Mouse (Mus musculus) neural tube, embryonic 14.5 days (tissue): ENCODE data around the gene Olfr1084. TPM values are rescaled to one million over a fixed set of nuclear protein-coding genes. Genes with fewer than 3 reads are reported as not detected.
"Not testable (repeated sequence)": the region's sequence is repeated elsewhere in the genome, so short reads cannot be mapped to it uniquely, and the experiment has no call there.

Experiments used
- ATAC-seq: fragments of 200-750 bp; cut with Nextera tagmentation; 2 replicates; pipeline ENCODE4 v1.8.0; 2017; ENCODE audit warnings: low read depth, mild to moderate bottlenecking, moderate TSS enrichment, moderate library complexity
- H3K27ac ChIP-seq: fragments of 300-500 bp; sonication (generic); 2 replicates; pipeline ENCODE4 v1.5.1; 2014; ENCODE audit warnings: low read depth, mild to moderate bottlenecking, control low read depth, low read length, moderate library complexity, mixed read lengths
- H3K27me3 ChIP-seq: fragments of 300-500 bp; sonication (generic); 2 replicates; pipeline ENCODE4 v1.6.1; 2014; ENCODE audit warnings: low read length; ENCODE audit not compliant: control insufficient read depth, insufficient read depth
- H3K36me3 ChIP-seq: fragments of 300-500 bp; sonication (generic); 2 replicates; pipeline ENCODE4 v1.6.1; 2014; ENCODE audit warnings: low read length, mixed read lengths; ENCODE audit not compliant: control insufficient read depth, insufficient read depth
- H3K4me1 ChIP-seq: fragments of 300-500 bp; sonication (generic); 2 replicates; pipeline ENCODE4 v1.6.1; 2014; ENCODE audit warnings: low read length; ENCODE audit not compliant: control insufficient read depth, insufficient read depth
- H3K4me2 ChIP-seq: fragments of 300-500 bp; sonication (generic); 2 replicates; pipeline ENCODE4 v1.6.1; 2014; ENCODE audit warnings: mild to moderate bottlenecking, low read depth, low read length, control low read depth
- H3K4me3 ChIP-seq: fragments of 300-500 bp; sonication (generic); 2 replicates; pipeline ENCODE4 v1.5.1; 2014; ENCODE audit warnings: low read depth, low read length, control low read depth, mixed read lengths
- H3K9ac ChIP-seq: fragments of 300-500 bp; sonication (generic); replicated peaks from 2 replicates; pipeline ENCODE4 v1.6.1; 2014; ENCODE audit warnings: low read depth, mild to moderate bottlenecking, control low read depth, low read length, mixed read lengths
- H3K9me3 ChIP-seq: fragments of 300-500 bp; sonication (generic); 2 replicates; pipeline ENCODE4 v1.6.1; 2016; ENCODE audit warnings: low read length; ENCODE audit not compliant: control insufficient read depth
- WGBS: fragments of 180-500 bp; shearing (Covaris S2); extraction: QIAGEN DNeasy Blood & Tissue Kit; methylation state at CpG from one replicate; pipeline ENCODE4 v1.1.7; 2014; 5-methylcytosine and 5-hydroxymethylcytosine counted together
- polyA plus RNA-seq: library from polyadenylated mRNA; unstranded; fragments of >200 nt; fragmentation: Nextera tagmentation; extraction: Ambion mirVana; gene quantifications from 2 replicates; pipeline ENCODE4 v1.2.1, GENCODE M21; 2014

The Olfr1084 gene
- not detected in 2 replicates for polyA plus RNA-seq

DNA sequence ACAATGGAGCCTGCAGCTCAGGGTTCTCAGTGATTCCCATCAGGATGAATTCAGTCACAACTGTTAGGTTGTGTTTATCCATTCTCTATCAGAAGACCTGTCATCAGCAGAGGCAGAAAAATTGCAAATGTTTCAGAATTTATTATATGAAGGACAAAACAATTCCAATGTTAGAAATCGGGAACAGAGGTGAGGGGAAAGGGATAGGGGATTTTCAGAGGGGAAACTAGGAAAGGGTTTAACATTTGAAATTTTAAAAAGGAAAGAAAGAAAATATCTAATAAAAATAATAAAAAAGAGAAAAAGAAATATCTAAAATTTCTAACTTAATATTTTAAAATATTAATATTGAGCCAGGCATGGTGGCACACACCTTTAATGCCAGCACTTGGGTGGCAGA is at the start of gene Olfr1084:
Olfr1084 (minus strand) TSS at position 101 of the 400 bp plus-strand sequence.
- not testable (repeated sequence) for H3K4me3 ChIP-seq, H3K9ac ChIP-seq

DNA sequence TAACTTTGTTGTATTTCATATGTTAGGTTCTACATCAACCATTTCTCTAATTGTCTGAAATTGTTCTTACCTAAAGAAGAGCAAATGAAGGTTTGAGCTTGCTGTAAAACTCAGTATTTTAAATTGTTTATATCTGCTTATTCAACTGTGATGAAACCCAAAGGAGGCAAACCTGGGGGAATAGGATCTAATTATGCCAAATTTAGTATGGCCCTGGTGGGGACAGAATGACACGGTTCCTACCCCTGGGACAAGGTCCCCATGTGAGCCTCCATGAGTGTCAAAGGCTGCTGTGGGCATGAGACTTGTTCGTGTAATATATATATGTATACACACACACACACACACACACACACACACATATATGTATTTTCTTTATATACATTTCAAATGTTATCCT is 40.5 kb upstream of the Olfr1084 start, which contains the start of gene Olfr1086:
Olfr1086 (minus strand) TSS at position 101 of the 400 bp plus-strand sequence.
- no peaks in the 10 kb centered on the region for H3K4me1 ChIP-seq
- WGBS, result 71% methylated on average over 2 of the region's 2 CpGs

More for the DNA sequence above, at the start of gene Olfr1084:
- not testable (repeated sequence) for ATAC-seq, H3K27ac ChIP-seq, H3K27me3 ChIP-seq, H3K4me1 ChIP-seq, H3K9me3 ChIP-seq, H3K4me2 ChIP-seq, H3K36me3 ChIP-seq
- WGBS, result 88% methylated on average over 1 of the region's 1 CpGs

DNA sequence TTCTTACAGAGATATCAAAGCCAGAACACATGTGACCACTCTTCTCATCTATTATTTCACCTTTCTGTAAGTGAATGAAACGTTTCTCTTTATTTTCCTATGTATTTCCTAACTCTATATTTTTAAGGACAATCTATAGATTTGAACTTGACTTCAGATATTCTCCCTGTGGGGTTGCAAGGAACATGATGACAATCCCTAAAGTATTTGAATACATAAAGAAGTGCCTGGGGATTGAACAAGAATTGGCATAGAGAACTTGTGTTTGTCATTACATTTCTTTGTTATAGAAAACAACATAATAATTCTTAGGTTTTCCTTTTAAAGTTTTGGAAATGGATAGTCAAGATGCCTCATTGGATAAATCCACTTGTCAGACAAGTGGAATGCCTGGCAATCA is 22.4 kb upstream of the Olfr1084 start, which contains the start of gene Olfr1085:
Olfr1085 (minus strand) TSS at position 101 of the 400 bp plus-strand sequence.
- WGBS, result 36% methylated on average over 1 of the region's 1 CpGs
- Histone ChIP-seq H3K4me1 (no peaks in the 10 kb centered on the region), H3K27ac (no peak within 1 kb of the TSS), H3K4me3 (no peak within 1 kb of the TSS), H3K9me3 (no peaks in the 10 kb centered on the region), H3K9ac (no peak within 1 kb of the TSS), H3K27me3 (no peaks in the 10 kb centered on the region), H3K36me3 (no peaks in the 10 kb centered on the region), H3K4me2 (no peak within 1 kb of the TSS)
- ATAC-seq, result no peak

More for the DNA sequence above, 40.5 kb upstream of the Olfr1084 start, which contains the start of gene Olfr1086:
- H3K36me3 ChIP-seq, result no peaks in the 10 kb centered on the region
- H3K27ac ChIP-seq, result no peak within 1 kb of the TSS
- ATAC-seq, result no peak
- no peak within 1 kb of the TSS for H3K4me3 ChIP-seq
- H3K9me3 ChIP-seq, result no peaks in the 10 kb centered on the region
- H3K27me3 ChIP-seq, result no peaks in the 10 kb centered on the region
- H3K4me2 ChIP-seq, result no peak within 1 kb of the TSS
- H3K9ac ChIP-seq, result no peak within 1 kb of the TSS

DNA sequence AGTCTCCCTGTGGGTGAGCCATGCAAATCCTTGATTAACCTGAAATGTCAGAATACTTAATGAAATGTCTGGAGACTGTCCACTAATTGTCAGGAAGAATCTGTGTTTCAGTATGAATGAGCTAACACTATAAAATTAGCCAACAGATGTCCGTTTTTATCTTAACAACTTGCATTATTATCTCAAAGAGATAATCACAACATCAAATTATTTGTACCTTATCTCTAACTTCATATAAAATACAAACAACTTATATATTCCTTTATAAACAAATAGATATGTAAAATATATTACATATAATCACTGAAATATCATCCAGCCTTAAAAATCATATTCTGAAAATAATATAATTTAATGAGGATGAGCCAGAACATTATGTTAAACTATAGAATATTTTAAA is 40.7 kb downstream of the Olfr1084 start, which contains the start of gene Olfr1082:
Olfr1082 (minus strand) TSS at position 101 of the 400 bp plus-strand sequence.
- WGBS, result 50% methylated on average over 1 of the region's 1 CpGs
- not testable (repeated sequence) for ATAC-seq, H3K4me2 ChIP-seq

More for the DNA sequence above, 40.7 kb downstream of the Olfr1084 start, which contains the start of gene Olfr1082:
- H3K27me3 ChIP-seq, H3K4me1 ChIP-seq, H3K4me3 ChIP-seq, H3K36me3 ChIP-seq, H3K9me3 ChIP-seq, H3K9ac ChIP-seq, H3K27ac ChIP-seq: not testable (repeated sequence)

Other genes with a start within 250 kb of the Olfr1084 start
- gene Olfr1061, start 225.7 kb downstream of the Olfr1084 start, polyA plus RNA-seq, result not detected in 2 replicates
- not detected in 2 replicates for gene Olfr1062, start 213.0 kb downstream of the Olfr1084 start, polyA plus RNA-seq
- not detected in 2 replicates for gene Olfr1065, start 189.1 kb downstream of the Olfr1084 start, polyA plus RNA-seq
- gene Olfr1066, start 183.5 kb downstream of the Olfr1084 start, polyA plus RNA-seq, result not detected in 2 replicates
- gene Olfr228, start 152.3 kb downstream of the Olfr1084 start, polyA plus RNA-seq, result not detected in 2 replicates
- gene Olfr1076, start 131.3 kb downstream of the Olfr1084 start, polyA plus RNA-seq, result not detected in 2 replicates
- gene Olfr1079, start 97.2 kb downstream of the Olfr1084 start, polyA plus RNA-seq, result not detected in 2 replicates
- gene Olfr1080, start 81.5 kb downstream of the Olfr1084 start, polyA plus RNA-seq, result not detected in 2 replicates
- not detected in 2 replicates for gene Olfr1082, start 40.8 kb downstream of the Olfr1084 start, polyA plus RNA-seq
- not detected in 2 replicates for gene Olfr1085, start 22.3 kb upstream of the Olfr1084 start, polyA plus RNA-seq
- gene Olfr1086, start 40.4 kb upstream of the Olfr1084 start, polyA plus RNA-seq, result not detected in 2 replicates
- gene Olfr1087, start 58.7 kb upstream of the Olfr1084 start, polyA plus RNA-seq, result not detected in 2 replicates
- gene Olfr1089, start 94.0 kb upstream of the Olfr1084 start, polyA plus RNA-seq, result not detected in 2 replicates
- not detected in 2 replicates for gene Olfr1090, start 119.3 kb upstream of the Olfr1084 start, polyA plus RNA-seq
- not detected in 2 replicates for gene Olfr1093, start 142.8 kb upstream of the Olfr1084 start, polyA plus RNA-seq
- not detected in 2 replicates for gene Olfr141, start 170.3 kb upstream of the Olfr1084 start, polyA plus RNA-seq
- gene Olfr1094, start 184.9 kb upstream of the Olfr1084 start, polyA plus RNA-seq, result not detected in 2 replicates
- gene Olfr1095, start 212.0 kb upstream of the Olfr1084 start, polyA plus RNA-seq, result not detected in 2 replicates
- gene Gm13723, start 235.1 kb upstream of the Olfr1084 start, polyA plus RNA-seq, result not detected in 2 replicates